Mouse (Mus musculus) lung, adult 2 months (tissue): Measurements from ENCODE around the gene Foxn1.

Experiments
- CTCF ChIP-seq: fragments of 200-500 bp; IDR thresholded peaks from 2 replicates; pipeline ENCODE4 v1.5.1; 2011; ENCODE audit warnings: mild to moderate bottlenecking, low read length, control low read depth; ENCODE audit not compliant: insufficient read depth
- POLR2A ChIP-seq: fragments of 200-500 bp; IDR thresholded peaks from 2 replicates; pipeline ENCODE4 v1.6.1; 2011; ENCODE audit warnings: low read depth, mild to moderate bottlenecking, control low read depth, low read length, borderline replicate concordance; ENCODE audit errors: extremely low read depth

GRCm38 (mm10) chr11:78425572-78425971 is 39.2 kb upstream of the Foxn1 start:
- TF ChIP-seq CTCF = no peak
- TF ChIP-seq POLR2A = no peak
